Mouse (Mus musculus) adrenal gland, postnatal 14 days (tissue): ENCODE measurements at regions not wholly inside any gene's neighbourhood (a gene's known extent, or its start where the extent isn't known, plus 50 kb on each side); places are given as distances from the start of the nearest gene placed in this dataset.
A peak's percentile ranks its signal among the peaks of the same experiment; 100 is the strongest.
"Not testable (repeated sequence)": the region's sequence is repeated elsewhere in the genome, so short reads cannot be mapped to it uniquely, and the experiment has no call there.

Experiments used
- DNase-seq: peaks from one replicate; pipeline ENCODE4 v3.0.0; 2021; ENCODE audit warnings: mixed read lengths

DNA sequence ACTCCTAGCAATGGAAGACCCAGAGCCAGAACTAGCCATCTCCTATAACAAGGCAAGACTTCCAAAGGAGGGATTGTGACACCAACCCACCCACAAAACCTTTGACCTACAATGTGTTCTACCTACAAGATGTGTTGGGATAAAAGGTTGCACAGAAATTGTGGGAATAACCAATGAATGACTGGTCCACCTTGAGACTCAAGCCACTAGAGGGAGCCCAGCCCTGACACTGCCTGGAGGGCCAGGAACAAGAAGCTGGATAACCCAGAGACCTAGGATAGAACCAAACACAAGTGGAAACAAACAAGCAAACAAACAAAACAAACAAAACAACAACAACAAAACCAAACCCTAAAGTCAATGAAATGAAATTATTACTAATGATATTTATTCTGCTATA lies 288.8 kb downstream of the Dchs2 start:
- DNase-seq: peak; percentile 69

DNA sequence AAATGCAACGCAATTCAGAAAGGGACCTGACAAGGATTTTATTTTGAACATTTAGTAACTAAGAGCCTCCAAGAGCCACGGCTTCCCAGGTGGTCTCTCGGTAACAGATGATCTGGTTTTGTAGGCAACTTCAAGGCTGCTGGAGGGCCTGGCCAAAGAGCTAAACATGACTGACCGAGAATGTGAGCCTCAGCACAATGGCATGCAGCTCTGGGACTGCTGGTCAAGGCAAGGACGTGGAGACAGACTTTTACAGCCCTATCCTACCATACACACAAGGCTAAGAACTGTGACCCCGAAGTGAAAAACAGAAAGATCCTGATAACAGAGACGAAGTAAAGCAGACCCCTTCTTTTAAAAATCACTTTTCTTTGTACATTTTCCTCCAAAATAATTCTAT lies 296.5 kb downstream of the Dchs2 start:
- no peak for DNase-seq

DNA sequence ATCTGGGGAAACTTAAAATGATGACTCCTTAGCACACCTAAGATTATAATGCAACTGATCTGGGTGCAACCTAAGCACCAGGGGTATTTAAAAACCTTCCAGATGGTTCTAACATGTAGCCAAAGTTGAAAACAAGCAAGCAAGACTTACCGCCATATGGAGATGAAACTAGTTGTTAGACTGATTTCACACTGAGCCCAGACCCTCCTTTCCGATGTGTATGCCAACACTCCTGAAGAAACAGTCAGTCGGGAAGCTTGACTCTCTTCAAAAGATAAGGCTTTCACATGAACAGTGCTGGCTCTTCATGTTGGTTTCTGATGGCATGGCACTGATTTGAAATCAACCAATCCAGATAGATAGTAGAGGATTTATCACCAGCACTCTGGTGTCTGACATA lies 301.6 kb downstream of the Dchs2 start:
- DNase-seq: no peak

DNA sequence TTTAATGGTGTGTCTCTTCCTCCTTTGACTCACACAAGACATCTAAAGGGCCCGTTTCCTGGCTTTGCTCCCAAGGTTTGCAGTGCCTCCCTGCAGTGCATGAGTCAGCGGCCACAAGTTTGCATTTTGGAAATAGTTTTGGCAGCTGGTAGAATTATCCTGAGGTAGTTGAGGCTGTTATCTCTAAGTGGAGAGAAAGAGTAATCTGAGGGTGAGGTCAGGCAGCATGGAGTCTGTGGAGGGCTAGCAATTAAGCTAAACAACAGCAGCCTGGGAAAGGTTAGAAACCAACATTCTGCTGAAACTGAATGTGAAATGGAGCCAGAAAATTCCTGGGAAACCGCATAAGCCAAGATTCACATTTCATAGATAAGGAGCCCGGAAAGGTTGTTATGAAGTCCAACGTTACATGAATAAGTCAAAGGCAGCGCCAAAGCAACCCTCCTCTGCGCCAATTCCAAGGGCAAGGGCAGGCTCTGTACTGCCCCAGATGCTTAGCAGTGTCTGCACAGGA lies 318.5 kb downstream of the Dchs2 start:
- peak; percentile 92 for DNase-seq

DNA sequence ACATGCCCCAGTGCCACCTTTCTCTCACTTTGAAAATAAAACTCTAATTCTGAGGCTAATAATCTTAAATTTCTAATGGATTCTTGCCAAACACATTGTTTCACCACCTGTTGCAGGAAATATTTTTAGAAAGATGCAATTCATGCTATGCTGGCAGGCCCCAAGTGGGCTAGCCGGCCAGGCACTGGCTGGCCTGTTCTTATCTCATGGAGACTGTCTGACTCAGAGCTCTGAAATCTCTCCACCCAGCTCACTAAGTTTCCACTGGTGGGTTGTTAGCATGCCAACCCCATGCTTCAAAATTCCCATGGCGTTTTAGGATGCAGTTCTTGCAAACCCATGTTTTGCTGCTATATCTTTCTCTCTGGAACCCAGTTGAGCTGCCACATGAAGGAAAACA lies 315.5 kb upstream of the Sfrp2 start:
- DNase-seq: peak; percentile 5

DNA sequence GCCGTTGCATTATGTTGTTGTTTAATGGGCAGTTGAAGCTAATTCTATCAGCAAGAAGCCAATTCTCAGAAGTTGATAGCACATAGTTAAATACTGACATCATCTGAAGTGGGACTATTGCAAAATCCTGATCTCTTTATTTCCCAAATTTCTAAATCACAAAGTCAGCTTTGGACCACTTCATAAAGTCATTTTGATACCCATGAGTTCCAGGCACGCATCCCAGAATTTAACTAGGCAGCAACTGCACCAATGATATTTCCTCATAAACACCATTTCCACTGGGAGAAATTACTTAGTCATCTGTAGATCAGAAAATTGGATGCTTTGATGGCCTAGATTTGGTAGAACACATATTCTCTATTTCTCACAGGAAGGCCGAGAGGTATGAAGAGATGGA lies 314.8 kb upstream of the Sfrp2 start:
- DNase-seq: no peak

DNA sequence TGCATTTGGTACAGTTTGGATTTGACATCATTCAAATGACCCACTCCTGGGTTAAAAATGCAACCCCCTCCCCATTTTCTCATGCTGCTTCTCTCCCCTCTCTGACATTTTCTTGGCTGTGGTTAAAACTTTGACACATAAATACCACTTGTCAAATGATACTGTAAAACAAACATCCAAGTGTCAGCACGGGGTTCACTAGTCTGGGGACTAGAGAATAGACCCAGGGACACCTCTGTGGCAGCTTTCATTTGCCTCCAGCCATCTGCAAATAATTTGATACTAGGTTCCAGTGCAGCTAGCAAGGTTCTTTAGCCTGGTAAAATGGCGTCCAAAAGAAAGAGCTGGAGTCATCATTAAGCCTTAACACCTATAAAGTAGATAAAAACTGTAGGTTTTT lies 312.7 kb upstream of the Sfrp2 start:
- no peak for DNase-seq

DNA sequence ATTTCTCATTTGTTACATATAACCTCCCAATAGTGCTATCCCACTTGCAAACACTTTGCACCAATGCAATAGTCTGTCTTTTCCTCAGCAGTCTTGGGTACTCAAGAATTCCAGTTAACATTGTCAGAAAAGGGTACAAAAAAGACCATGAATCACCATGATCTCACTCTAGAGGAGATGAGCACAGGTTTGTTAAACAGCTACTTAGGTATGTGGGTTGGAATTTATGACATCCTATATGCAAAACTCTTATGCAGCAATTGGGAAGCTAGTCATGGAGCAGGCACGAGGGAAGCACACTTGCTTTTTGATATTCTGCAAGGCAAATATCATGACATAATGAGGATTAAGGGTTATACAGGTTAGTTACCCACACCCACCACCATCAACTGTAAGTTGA lies 307.7 kb upstream of the Sfrp2 start:
- no peak for DNase-seq

DNA sequence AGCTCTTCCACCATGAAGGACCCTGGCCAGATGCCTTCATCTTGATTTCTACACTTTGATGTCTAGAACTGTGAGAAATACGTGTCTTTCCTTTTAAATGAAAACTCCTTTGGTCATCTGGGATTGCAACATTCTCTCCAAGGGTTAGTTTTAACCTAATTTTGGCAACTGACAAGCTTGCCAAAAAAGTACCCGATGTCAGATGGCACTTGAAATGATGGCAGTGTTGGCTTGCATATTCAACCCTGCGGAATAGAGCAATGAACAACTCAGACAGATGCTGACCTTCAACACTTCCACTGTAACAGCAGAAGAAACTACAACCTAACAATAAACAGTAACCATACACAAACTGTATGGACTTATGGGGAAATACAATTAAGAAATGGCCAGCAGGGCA lies 286.9 kb upstream of the Sfrp2 start:
- peak; percentile 14 for DNase-seq

DNA sequence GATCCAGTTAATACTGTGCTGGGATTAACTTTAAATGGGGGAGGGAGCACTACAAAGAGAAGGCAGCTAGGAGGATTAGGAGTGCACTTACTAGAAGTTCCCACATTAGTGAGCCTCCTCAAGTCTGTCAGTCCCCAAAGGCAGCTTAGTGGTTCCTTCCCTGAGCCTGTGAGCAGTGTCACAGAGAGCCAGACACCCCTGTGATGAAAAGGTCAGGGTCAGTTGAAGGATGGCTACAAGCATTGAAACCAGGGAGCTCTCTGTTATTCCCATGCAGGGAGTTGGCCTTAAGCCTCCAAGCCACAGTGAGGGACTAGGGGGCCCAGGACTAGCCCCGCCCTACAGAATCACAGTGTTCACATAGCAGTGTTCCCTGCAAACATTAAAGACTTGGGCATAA lies 285.9 kb upstream of the Sfrp2 start:
- peak; percentile 44 for DNase-seq

DNA sequence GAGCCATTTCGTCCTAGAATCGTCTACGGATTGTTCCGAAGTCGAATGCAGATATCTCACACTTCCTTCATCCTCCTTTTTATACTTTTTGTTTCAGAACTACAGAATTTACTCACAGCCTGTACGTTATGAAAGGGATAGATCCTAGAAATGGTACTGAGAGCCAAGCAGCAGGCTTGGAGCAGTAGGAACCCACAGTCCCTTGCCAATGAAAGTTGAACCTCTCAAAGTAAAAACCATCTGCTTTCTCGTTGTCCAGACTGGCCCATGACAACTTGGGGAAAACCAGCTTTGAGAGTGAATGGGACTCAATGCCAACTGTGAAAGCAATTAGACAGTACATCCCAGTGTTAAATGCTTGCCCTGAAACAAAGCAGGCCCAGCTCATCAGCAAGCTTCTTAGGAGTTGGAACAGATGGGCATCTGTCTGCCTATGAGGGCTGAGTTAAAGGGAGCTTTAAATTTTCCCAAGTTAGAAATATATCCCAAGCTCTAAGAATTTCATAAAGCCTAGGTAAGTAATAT lies 279.9 kb upstream of the Sfrp2 start:
- DNase-seq: no peak

DNA sequence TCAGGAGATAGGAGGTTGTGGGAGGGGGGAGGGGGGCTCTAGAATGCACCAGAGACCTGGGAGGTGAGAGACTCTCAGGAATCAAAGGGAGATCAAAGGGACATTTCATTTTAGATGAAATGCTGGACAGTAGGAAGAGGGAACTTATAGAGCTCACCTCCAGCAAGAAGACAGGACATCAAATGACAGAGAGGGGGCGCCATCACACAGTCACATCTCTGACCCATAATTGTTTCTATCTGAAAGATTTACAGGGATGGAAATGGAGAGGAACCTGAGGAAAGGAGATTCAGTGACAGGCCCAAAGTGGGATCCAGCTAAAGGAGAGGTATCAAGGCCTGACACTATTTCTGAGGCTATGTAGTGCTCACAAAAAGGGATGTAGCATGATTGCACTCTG lies 270.5 kb upstream of the Sfrp2 start:
- peak; percentile 68 for DNase-seq

DNA sequence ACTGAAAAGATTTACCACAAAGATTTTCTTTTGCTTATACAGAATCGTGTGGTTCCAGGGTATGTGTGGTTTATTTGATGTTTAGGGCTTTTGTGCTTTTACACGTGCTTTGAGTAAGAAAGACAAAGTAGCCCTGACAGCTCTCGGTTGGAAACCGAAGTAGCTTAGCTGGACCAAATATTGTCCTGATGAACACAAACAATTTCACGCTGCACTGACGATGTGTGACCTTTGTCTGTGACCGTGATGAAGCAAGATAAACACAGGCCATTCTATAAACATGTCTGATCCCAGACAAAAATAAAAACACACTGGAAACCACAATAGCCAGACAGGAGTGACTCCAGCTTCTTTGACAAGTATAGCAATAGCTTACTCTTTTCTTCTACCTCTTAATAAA lies 262.2 kb upstream of the Sfrp2 start:
- DNase-seq: no peak

DNA sequence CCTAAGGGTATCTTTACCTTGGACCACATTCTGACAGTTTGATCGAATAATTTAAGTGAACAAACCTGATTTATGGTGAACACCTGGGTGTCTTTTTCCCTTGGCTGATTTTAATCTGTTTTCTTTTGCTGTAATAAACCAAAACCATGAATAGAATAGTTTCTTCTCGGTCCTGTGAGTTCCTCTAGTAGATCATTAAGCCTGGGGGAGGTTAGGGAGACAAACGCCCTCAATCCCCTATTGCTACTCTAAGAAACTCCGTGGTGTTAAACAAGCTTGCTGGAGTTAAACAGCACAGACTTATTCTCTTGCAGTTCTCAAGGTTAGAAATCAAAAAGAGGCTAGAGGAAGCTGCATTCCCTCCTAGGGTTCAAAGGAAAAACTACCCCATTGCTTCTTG lies 249.5 kb upstream of the Sfrp2 start:
- no peak for DNase-seq

DNA sequence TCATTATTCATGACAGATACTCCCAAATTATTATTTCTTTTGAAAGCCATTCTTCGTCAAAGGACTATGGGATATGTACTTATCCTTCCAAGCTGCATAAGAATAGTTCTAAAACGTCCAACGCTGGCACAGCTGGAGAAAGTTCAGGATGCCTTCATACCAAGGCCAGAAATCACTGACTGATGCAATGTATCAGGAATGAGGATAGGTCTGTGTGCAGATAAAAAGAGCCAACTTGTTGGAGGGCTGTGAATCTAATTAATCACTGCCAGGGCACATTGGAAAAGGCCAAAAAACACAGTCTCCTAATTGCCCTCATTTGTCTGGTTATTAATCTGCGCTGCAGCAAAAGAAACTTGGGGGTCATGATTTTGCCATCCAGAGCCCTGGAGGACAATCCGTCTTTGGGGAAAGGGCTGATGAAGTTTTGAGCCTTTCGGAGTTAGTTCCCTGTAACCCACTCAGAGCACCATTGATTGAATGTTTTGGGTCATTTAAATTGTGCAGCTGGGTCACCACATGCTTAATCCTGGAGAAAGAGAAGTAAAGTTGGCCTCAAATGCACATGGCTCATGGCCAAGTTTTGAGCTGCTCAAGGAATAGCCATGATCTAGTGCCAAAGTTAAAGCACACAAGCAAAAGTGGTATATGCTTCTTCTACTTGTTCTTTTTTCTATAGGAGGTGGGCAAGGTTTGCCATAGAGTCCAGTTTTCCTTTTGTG lies 248.0 kb upstream of the Sfrp2 start:
- DNase-seq: peak; percentile 70

DNA sequence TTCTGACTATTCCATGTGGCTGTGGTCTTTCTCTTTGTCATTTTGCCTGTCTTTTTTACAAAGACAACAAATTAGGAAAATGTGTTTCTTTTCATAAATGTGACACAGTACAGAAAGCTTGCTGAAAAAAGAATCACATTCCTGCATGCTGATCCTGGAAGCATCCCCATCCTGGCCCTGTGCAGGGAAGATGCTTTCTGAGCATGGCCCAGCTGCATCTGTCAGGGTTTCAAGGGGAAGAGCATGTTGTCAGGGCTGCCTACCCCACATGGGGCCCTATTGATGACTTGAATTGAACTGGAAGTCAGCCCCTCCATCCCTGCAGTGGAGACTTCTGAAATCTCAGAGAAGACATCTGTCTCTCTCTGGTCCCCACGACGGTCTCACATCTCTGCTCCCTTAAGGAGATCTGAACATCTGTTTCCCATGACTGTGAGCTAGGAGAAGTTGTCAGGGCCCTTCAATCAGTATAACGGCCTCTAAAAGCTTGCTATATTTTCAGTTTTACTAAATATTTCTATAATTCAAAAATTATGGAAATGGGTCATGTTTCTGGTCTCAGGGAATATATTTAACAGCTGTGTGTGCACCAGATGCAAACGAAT lies 235.8 kb upstream of the Sfrp2 start:
- DNase-seq: no peak

DNA sequence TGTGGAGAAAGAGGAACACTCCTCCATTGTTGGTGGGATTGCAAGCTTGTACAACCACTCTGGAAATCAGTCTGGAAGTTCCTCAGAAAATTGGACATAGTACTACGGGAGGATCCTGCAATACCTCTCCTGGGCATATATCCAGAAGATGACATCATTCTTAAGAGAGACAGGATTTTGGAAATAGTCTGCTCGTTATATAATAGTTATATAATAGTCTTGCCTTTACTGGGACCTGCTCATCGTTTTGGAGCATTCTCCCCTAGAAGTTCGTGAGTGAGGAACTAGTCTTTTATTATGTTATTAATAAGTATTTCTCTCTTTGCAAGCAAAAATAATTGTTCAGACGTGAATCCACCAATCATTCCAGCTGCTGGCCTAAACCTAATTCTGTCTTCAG lies 229.5 kb upstream of the Sfrp2 start:
- DNase-seq: not testable (repeated sequence)

DNA sequence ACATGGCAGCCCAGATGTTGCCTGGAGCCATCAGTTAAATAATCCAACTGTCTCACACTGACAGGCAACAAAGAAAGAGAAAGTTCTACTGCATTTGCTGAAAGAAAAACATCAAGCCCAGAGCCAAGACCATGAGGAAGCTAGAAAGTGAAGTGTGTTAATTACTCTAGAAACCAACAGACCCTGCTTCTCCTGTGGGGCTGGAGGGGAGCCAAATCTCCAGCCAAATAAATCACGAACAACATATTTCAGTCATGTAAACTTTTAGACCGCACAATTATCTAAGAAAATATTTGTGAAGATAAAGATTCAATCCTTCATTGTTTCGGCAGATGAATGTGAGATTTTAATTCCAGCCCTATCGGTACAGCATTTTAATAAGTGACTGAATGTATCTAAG lies 228.9 kb upstream of the Sfrp2 start:
- no peak for DNase-seq

DNA sequence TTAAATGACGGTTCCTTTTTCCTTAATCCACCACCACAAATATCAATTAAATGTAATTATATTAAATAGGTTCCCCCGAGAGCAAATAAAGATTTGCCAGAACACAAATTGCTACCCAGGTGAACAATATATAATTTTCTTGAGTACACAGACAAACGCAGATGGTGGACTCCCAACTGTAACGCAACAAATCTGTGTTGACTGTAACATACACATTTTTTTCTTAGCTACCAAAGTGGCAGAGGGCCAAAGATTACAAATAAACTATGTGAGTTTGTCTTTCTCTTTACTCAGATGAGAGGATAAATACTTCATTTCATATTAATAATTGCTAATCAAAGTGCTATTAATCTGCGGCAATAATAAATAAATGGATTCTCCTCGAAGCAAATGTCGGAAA lies 228.4 kb upstream of the Sfrp2 start:
- no peak for DNase-seq

DNA sequence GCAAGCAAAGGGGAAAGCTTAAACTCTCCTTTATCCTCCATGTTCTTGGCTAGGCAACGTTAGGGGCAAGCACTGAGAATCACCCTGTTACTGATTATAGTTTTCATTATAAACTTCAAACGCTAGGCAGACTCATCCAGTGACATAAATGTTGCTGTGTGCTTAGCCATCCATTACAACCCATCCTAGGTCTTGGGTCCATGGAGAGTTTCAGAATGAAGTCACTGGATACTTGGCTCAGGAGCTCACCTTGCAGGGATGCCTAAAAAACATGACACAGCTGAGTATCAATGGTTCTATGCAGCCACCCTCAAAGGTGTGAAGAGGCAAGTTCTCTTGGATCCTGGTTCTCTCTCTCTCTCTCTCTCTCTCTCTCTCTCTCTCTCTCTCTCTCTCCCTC lies 227.2 kb upstream of the Sfrp2 start:
- no peak for DNase-seq

DNA sequence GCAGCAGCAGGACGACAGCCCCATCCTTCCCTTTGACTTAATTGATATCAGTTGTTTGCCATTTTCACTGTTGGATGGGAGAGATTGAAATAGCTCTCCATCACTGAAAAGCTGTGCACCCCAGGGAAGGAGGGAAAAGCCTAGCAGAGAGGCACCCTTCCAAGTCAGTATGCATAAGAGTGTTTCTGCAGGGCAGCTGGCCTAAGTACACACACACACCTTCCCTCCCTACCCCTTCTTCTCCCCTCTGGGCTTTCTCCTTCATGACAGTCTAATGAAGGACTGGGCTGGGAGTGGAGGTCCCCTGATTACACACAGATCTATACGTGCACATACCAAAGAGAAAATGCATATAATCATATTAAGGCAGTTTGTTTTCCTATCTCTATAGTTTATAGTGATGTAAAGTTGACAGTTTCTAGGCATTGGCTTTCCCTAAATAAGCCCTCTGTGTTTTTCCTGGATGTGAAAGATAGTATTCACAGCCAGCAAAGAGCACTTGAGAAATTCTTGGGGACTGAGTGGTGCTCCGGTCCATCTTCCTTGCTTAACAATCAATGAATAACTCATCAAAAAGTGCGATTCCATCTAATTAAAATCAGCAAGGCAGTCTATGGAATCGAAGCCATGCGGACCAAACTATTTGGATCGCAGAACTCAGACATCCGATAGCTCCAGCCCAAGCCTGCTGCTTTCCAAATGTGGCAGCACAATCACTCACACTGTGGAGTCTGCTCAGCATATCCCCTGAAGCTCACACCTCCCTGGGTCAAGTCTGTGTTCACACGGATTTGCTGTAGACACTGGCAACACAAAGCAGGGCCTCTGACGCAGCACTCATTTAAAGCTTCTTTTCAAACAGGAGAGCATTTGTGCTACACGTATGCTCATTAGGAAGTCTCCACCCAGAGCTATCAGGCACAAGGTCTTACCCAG lies 224.9 kb upstream of the Sfrp2 start:
- DNase-seq: no peak

DNA sequence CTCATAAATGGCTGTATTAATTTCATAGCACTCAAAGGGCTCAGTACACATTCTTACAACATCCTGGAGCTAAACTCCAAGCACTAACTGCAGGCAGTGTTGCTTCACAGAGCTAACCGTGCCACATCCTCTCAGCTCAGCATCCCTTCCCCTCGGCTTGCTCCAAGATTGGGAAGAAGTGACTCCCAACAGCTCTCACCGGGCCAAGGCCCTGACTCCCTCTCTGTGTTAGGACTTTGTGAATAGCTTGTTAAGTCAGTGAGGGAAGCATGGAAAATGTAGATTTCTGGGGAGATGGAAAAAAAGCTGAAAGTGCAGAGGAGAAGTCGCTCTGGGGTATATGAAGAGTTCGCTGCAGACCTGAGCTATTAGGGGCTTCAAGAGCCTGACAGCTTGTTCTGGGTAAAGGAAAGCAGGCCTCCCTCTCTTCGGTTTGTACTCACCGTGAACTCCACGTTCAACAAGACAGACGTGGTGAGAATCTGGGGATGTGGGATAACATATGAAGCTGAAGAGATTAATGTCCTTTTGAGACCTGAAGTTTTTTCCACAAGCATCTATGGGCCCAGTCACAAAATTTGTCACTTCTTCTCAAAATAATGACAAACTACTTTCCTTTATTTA lies 213.5 kb upstream of the Sfrp2 start:
- no peak for DNase-seq
